Mouse (Mus musculus): Measurements from ENCODE around the gene Ppm1b.

The Ppm1b gene

GRCm38 (mm10) chr17:84957487-84958259 lies 1.1 kb downstream of the Ppm1b start:
- in situ Hi-C loops (cut with MboI, MseI), result loop anchor here (5.0 kb wide), 1 partner anchor 80 kb away; no protein-coding TSS in a partner anchor

- in situ Hi-C loops (cut with MboI, MseI), result loop anchor here (5.0 kb wide), 1 partner anchor 81 kb away; no protein-coding TSS in a partner anchor
Observed at GRCm38 (mm10) chr17:84958411-84958911, 1.9 kb downstream of the Ppm1b start.

GRCm38 (mm10) chr17:84958986-84959664 lies 2.6 kb downstream of the Ppm1b start:
- in situ Hi-C loops (cut with MboI, MseI), result loop anchor here (5.0 kb wide), 1 partner anchor 82 kb away; no protein-coding TSS in a partner anchor

- in situ Hi-C loops (cut with MboI, MseI), result loop anchor here (5.0 kb wide), 1 partner anchor 82 kb away; no protein-coding TSS in a partner anchor
Observed at GRCm38 (mm10) chr17:84959665-84960020, 3.1 kb downstream of the Ppm1b start.

GRCm38 (mm10) chr17:84960136-84960535 lies 3.6 kb downstream of the Ppm1b start:
- in situ Hi-C loops (cut with MboI, MseI), result no loop called here

GRCm38 (mm10) chr17:84962046-84962445 lies 5.5 kb downstream of the Ppm1b start:
- in situ Hi-C loops (cut with MboI, MseI), result no loop called here

GRCm38 (mm10) chr17:84963651-84964050 lies 7.1 kb downstream of the Ppm1b start:
- in situ Hi-C loops (cut with MboI, MseI), result no loop called here

- in situ Hi-C loops (cut with MboI, MseI), result no loop called here
Observed at GRCm38 (mm10) chr17:84966231-84966630, 9.7 kb downstream of the Ppm1b start.

GRCm38 (mm10) chr17:84967045-84967444 lies 10.5 kb downstream of the Ppm1b start:
- in situ Hi-C loops (cut with MboI, MseI), result no loop called here

- in situ Hi-C loops (cut with MboI, MseI), result no loop called here
Observed at GRCm38 (mm10) chr17:84969916-84970315, 13.4 kb downstream of the Ppm1b start.

- in situ Hi-C loops (cut with MboI, MseI), result no loop called here
Observed at GRCm38 (mm10) chr17:84981721-84982120, 25.2 kb downstream of the Ppm1b start.

- in situ Hi-C loops (cut with MboI, MseI), result no loop called here
Observed at GRCm38 (mm10) chr17:84982735-84983134, 26.2 kb downstream of the Ppm1b start.

- in situ Hi-C loops (cut with MboI, MseI), result no loop called here
Observed at GRCm38 (mm10) chr17:84986368-84986767, 29.8 kb downstream of the Ppm1b start.

GRCm38 (mm10) chr17:84987834-84988410 lies 31.4 kb downstream of the Ppm1b start:
- in situ Hi-C loops (cut with MboI, MseI), result no loop called here

GRCm38 (mm10) chr17:84988514-84988913 lies 32.0 kb downstream of the Ppm1b start:
- in situ Hi-C loops (cut with MboI, MseI), result no loop called here

- in situ Hi-C loops (cut with MboI, MseI), result no loop called here
Observed at GRCm38 (mm10) chr17:84995844-84996243, 39.3 kb downstream of the Ppm1b start.

GRCm38 (mm10) chr17:84997639-84998038 lies 41.1 kb downstream of the Ppm1b start:
- in situ Hi-C loops (cut with MboI, MseI), result no loop called here

GRCm38 (mm10) chr17:84999636-85000035 lies 43.1 kb downstream of the Ppm1b start:
- in situ Hi-C loops (cut with MboI, MseI), result no loop called here

GRCm38 (mm10) chr17:85013485-85013884 lies 56.9 kb downstream of the Ppm1b start:
- in situ Hi-C loops (cut with MboI, MseI), result no loop called here

GRCm38 (mm10) chr17:85014632-85015031 lies 58.1 kb downstream of the Ppm1b start:
- in situ Hi-C loops (cut with MboI, MseI), result no loop called here

GRCm38 (mm10) chr17:85018344-85018743 lies 61.8 kb downstream of the Ppm1b start:
- in situ Hi-C loops (cut with MboI, MseI), result no loop called here

GRCm38 (mm10) chr17:85018794-85019193 lies 62.3 kb downstream of the Ppm1b start:
- in situ Hi-C loops (cut with MboI, MseI), result no loop called here
